Mouse (Mus musculus): Measurements from ENCODE around the gene Gm10073.

DNA sequence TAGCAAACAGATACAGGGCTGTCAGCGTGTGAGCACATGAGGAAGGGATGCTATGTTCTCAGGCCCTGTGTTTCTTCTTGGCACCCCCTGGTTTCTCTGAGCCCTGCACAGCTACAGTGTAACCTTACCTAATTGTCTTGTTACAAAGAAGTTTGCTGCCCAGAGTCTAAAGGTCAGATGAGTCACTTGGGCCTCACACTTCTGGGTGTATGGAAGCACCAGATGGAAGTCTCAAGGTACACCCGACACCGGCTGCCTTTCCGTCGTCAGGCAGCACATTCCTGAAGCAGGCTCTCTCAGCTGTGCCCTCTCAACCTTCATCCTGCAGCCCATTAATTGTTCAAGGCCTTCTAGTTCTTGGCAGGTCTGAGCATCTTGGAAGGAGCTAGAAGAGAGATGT is 41.4 kb upstream of the Gm10073 start:
- no peak for TF ChIP-seq CTCF (conservative IDR thresholded peaks at IDR 0.05; ENCODE audit: low read length)
- no peak for TF ChIP-seq POU5F1 (IDR thresholded peaks at IDR 0.05; ENCODE audit: borderline replicate concordance, low read length)
- TF ChIP-seq NANOG (IDR thresholded peaks at IDR 0.05; ENCODE audit: borderline replicate concordance, low read length): peak; percentile 25; the same call in 1 of the 2 replicates
